Mouse (Mus musculus) thymus, postnatal 10 days (tissue): ENCODE measurements around the gene Nek1.

ENCODE experiments used
- DNase-seq, 2 experiments: peaks; one replicate each; pipeline ENCODE4 v3.0.0; 2021; ENCODE audit warnings: low spot score in 2 of 2

Nek1 gene

GRCm38 (mm10) chr8:61156406-61156805 lies 163.4 kb downstream of the Nek1 start:
- no peak for DNase-seq

DNA sequence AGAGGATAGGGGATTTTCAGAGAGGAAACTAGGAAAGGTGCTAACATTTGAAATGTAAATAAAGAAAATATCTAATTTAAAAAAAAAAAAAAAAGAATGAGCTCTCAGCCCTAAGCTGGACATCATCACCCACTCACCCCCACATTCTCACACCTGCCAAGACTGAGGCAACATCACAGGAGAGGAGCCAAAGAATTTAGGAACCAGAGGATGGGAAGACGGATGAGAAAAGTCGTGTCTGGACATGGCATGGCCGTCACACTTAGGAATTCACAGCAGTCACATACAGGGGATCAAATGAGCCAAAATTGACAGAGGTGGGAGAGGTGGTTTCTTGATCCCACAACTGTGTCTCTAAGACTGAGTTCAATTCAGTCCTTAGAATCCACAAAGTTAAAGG lies 165.5 kb downstream of the Nek1 start:
- DNase-seq = no peak

DNA sequence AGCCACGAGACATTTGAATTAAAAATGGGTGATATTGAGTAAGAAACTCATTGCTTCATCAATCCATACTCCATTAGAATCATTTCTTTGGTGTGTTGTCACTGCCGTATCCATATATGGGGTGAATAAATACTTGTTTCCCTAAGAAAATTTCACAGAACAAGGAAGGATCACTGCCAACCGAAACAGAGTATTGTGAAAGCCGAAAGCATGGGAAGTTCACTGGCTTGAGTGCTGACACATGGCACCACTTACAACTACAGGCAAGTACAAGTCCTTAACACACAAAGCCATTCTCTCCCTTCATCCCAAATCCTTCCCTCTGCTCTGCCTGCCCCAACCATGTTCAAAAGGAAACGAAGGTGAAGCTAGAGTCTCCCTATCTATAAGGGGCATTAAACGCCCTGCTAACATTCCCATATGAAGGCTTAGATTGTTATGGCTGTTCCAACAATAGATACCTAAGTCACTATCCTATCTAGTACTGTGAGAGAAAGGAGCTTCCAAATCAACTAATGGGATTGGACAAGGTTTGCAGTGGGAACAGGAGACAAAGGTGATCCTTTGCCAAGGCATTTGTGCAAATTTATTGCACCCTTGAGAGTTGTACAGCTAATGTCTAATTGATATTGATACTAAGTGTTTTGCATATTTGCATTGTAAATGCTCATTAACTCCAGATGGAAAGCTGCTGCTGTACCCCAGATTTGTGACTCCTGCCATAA lies 168.6 kb downstream of the Nek1 start:
- no peak for DNase-seq

- no peak for DNase-seq
Observed at GRCm38 (mm10) chr8:61162186-61162566, 169.2 kb downstream of the Nek1 start.

DNA sequence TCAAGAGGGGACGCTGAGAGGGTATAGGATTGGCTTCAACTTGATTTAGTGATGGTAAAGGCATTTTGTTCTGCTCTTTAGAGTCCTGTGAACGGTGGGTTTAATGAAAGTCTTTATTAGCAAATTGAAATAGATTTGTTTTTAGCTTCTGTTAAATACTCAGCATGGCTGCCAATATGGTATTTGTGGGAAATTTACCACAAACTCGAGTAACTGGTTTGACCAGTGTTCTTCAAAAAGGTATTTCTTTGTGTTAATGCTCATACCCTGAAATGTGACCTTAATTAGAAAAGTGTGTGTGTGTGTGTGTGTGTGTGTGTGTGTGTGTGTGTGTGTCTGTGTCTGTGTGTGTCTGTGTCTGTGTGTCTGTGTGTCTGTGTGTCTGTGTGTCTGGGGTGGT lies 178.6 kb downstream of the Nek1 start:
- no peak for DNase-seq

DNA sequence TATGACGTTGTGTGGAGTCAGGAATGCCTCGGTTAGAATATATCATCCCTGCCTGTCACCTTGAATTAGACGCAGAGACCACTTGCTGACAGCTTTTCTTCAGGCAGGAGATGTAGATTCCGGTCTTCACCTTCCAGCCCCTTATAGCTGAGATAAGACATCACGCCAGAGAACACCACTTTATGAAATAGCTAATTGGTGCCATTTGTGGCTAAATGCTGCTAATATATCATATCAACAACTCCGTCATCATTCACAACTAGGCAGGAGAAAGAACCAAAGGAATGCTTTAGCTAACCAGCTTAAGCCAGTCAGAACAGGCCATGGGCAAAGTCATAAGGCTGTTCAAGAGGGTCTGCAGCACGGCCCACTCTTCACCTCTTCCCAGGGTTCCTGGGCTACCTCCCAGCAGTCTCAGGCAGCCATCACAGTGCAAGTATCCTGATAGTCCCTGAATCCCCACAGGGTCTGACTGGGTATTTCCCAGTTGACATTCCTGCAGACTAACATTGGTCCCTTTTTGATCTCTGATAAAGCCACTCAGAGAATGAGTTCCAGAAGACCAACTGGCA lies 181.0 kb downstream of the Nek1 start:
- DNase-seq = no peak

DNA sequence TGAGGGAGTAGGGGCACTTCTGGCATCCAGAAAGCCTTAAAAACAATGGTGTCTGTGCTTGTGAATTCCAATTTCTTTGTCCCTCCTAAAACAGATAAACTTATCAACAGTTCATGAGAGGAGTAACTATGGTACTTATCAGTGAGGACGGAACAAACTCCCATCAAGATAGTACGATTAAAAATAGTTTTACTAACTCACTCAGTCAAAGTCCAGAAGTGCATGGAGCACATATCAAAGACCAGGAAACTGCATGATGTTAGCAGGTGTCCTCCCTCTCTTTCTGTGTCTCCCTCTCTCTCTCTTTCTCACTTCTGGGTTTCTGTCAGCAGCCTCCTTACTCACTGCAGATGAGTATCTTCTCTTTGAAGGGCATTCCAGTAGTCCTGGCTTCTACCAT lies 182.9 kb downstream of the Nek1 start:
- DNase-seq = no peak

DNA sequence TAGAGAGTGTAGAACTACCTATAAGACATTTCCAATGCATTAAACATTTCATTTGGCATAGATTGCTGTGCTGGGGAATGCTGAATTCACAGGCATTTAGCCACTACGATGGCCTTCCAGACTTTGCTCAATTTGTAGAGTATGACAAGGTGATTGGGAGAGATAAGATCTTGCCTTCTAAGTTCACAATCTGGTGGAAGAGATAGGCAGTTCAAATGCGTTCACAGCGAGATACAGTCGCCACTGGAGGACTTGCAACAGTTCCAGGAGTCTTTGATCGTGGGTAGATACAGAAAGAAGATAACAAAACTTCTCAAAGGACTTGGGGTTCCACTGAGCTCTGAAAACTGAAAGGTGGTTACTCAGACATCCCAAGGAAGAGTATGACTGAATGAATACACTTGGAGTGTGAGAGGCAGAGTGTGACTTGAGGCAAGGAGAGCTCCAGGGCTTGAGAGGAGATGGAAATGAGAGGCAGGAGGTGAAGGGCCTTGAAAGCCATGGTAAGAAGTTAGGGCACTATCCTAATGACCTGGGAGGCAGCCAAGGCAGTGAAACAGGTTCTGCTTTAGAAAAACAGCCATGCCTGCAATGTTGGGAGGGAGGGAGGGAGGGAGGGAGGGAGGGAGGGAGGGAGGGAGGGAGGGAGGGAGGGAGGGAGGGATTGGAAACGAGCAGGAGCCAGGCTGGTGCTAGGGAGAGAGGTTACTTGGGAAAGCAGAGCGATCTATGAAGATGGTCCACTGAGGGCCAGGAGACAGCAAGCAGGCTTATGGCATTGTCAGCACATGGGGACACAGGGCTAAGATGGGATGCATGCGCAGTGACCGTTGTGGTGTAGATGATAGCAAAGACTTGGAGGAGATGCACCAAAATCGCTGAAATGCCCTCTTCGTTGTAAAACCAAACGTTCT lies 184.9 kb downstream of the Nek1 start:
- DNase-seq = no peak

DNA sequence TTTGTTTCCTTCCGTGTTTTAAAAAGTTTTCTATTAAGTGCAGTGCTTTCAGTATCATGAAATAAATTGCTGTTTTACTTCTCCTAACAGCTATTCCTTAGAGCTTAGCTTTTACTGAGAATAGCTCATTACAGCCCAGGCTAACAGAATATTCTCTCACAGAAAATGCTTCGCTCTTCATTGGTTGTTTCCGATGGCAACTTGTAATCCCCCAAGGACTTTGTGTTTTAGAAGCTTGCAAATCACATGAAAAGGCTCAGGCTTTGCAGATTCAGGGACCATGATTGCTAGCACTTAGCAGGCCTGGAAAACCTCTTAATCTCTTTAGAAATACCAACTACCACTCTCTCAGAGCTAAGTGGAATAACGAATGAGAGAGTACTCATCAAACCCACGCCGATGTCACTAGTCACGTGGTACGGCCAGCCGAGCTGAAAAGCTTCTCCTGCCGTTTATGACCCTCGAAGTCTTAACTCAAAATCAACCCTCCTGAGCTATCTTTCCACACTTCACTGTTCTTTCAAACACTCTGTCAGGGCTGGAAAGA lies 185.7 kb downstream of the Nek1 start:
- no peak for DNase-seq
